Mouse (Mus musculus) brown adipose tissue, adult 24 weeks (tissue): Measurements from ENCODE around the gene Cdc42ep4. TPM values are rescaled to one million over a fixed set of nuclear protein-coding genes. Genes with fewer than 3 reads are reported as not detected.

Source experiments
- H3K27ac ChIP-seq: fragments of 200-500 bp; replicated peaks from 2 replicates; pipeline ENCODE4 v1.5.1; 2012; ENCODE audit warnings: low read depth, mild to moderate bottlenecking, low read length
- H3K4me1 ChIP-seq: fragments of 200-500 bp; 2 replicates; pipeline ENCODE4 v1.6.1; 2012; ENCODE audit warnings: low read length, mixed read lengths; ENCODE audit not compliant: control insufficient read depth, insufficient read depth, insufficient read length
- H3K4me3 ChIP-seq: fragments of 200-500 bp; 2 replicates; pipeline ENCODE4 v1.5.1; 2012; ENCODE audit warnings: low read depth, mild to moderate bottlenecking, low read length, moderate library complexity; ENCODE audit not compliant: insufficient read depth
- polyA plus RNA-seq: library from polyadenylated mRNA; stranded (reverse); fragments of >200 nt; gene quantifications from 2 replicates; pipeline ENCODE4 v1.2.4, GENCODE M21; 2012; ENCODE audit not compliant: missing spikeins, insufficient read depth, insufficient read length

Gene Cdc42ep4
- polyA plus RNA-seq, 1 experiment = 8.7 TPM

DNA sequence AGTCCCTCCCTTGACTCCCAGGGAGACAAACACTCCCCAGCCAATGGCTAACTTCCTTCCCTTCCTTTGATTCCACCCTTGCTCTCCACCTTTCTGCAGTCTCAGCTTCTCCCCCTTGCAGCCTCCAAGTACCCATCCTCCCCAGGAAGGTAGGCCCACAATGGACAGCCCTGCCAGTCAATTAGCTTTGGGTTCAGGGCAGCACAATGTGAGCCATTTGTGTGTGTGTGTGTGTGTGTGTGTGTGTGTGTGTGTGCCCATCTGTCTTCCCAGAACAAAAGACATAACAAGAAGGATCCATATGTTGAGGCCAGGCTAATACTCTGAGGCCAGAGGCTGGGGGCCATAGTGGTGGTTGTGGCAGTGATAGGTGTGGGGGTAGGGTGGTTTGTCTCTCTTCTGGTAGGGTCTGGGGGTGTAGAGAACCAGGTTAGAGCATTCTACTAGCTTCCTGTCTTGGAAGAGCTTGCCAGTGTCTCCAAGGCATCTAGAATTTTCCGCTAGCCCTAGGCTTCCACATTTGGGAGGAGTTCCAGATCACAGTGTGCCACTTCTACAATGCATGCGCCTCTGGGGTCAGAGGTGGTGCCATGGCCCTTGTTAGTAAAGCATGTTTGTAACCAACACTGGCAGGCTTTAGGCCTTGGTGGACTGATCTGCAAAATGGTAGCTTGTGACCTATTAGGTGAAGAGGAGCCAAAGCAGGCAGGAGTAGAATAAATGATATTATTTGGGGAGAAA lies 33.1 kb upstream of the Cdc42ep4 start:
- Histone ChIP-seq H3K27ac (0 out of 2 replicates have a peak overlapping the region, but pooled peaks have one; percentile 12), H3K4me3 (no peak overlapping the region), H3K4me1 (peaks cover 17% of the 10 kb centered on the region)

DNA sequence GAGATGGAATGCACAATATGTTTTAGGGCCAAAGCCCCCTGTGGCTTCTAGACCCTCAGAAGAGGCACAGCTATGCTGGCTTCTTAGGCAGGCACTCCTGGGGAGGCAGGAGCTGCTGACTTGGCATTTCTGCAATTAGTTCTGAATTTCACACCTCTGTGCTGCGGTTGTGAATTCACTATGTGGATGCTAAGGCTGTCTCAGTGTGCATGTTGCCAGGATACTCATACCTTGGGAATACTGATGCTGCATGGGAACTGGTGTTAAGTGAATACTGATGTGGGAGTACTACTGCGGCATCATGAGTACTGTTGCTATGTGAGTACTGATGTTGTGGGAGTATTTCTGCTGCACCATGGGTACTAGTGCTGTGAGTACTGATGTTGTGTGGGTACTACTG lies 30.8 kb upstream of the Cdc42ep4 start:
- Histone ChIP-seq H3K27ac (no peak overlapping the region), H3K4me3 (no peak overlapping the region), H3K4me1 (peaks cover 24% of the 10 kb centered on the region)

DNA sequence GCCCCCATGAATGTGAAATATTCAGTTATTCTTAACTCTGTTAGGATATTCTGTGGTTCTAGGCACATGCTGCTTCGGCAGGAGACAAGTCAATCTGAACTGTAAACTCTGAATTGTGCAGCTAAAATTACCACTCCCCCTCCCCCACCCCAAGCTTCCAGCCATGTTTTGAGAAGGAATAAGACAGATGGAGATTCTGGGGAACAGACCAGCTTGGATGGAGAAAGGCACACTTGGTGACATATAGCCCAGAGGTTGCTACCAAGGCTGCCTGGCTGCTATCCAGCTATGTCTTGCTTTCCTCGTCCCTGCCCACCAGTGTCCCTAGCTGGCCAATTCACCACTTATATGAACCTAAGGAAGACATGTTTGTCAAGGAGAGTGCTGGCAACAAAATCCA lies 30.3 kb upstream of the Cdc42ep4 start:
- Histone ChIP-seq H3K4me1 (peaks cover 26% of the 10 kb centered on the region), H3K27ac (no peak overlapping the region), H3K4me3 (no peak overlapping the region)

DNA sequence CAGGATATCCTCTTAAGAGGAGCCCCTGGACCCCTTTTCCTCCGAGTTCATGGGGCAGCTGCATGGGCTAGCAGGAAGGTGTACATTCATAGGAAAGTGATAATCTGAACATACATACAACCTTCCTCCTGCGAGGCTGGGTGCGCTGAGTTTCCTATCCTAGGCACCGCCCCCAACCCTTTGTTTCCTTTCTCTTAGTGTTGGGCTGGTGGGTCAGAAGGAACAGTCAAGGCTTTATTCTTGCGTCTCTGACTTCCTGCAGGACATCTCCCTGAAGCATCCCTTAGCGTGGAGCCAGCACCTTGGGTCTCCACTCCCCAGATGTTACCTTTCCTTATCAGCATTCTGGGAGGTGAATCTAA lies 28.0 kb upstream of the Cdc42ep4 start:
- Histone ChIP-seq H3K27ac (peak overlapping the region; percentile 46), H3K4me1 (peaks cover 26% of the 10 kb centered on the region), H3K4me3 (no peak overlapping the region)

- H3K4me1 ChIP-seq = peaks cover 26% of the 10 kb centered on the region
- no peak overlapping the region for H3K4me3 ChIP-seq
- H3K27ac ChIP-seq = peak overlapping the region; percentile 46
Measured at GRCm38 (mm10) chr11:113778733-113779679, 27.3 kb upstream of the Cdc42ep4 start.

DNA sequence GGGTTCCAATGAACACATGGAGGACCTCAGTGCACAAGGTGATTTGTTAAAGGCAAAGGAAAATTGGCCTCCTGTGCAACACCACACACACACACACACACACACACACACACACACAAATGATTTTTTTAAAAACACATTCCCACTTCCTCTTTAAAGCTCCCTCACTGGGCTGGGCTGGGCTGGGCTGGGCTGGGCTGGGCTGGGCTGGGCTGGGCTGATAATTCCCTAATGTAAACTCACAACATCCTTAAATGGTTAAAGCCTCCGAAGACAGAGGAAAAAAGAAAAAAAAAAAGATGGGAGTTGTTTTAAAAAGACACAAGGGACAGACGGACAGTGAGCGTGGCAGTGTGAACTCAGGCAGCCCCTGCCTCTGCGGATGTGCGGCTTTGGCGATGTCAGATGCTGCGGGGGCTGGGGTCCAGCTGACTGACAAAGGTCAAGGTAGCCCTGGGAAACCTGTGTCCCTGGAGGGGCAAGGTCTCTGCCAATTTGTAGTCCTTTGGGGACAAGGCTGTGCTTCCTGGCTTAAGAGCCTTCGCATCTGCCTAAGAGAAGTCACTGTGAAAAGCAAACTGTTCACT lies 26.3 kb upstream of the Cdc42ep4 start:
- H3K27ac ChIP-seq = peak overlapping the region; percentile 46
- peaks cover 26% of the 10 kb centered on the region for H3K4me1 ChIP-seq
- no peak overlapping the region for H3K4me3 ChIP-seq

GRCm38 (mm10) chr11:113776851-113777511 lies 25.3 kb upstream of the Cdc42ep4 start:
- Histone ChIP-seq H3K4me3 (no peak overlapping the region), H3K4me1 (peaks cover 26% of the 10 kb centered on the region), H3K27ac (peak overlapping the region; percentile 5; the same call in 1 of the 2 replicates)

DNA sequence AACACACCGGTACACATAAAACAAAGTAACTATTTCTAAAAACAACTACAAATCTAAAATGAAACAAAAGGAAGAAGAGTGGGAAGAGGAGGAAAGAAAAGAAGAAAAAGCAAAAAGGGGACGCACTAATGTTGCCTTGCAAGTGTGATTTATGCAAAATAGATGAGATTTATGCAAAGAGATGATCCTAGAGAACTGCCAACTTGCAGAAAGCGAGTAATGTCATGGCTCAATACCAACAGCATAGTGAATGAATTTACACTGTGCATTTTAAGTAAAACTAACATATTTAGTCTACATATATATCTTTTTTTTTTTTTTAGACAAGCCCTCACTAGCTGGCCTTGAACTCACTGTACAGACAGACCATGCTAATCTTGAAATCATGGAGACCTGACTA lies 23.1 kb upstream of the Cdc42ep4 start:
- peaks cover 26% of the 10 kb centered on the region for H3K4me1 ChIP-seq
- H3K27ac ChIP-seq = no peak overlapping the region
- no peak overlapping the region for H3K4me3 ChIP-seq

- H3K4me3 ChIP-seq = no peak overlapping the region
- peaks cover 13% of the 10 kb centered on the region for H3K4me1 ChIP-seq
- no peak overlapping the region for H3K27ac ChIP-seq
Measured at GRCm38 (mm10) chr11:113773191-113773590, 21.5 kb upstream of the Cdc42ep4 start.

- Histone ChIP-seq H3K27ac (no peak overlapping the region), H3K4me1 (peaks cover 4% of the 10 kb centered on the region), H3K4me3 (no peak overlapping the region)
Measured at GRCm38 (mm10) chr11:113771187-113771586, 19.5 kb upstream of the Cdc42ep4 start.

GRCm38 (mm10) chr11:113768356-113768755 lies 16.7 kb upstream of the Cdc42ep4 start:
- H3K4me1 ChIP-seq = peaks cover 9% of the 10 kb centered on the region
- H3K27ac ChIP-seq = no peak overlapping the region
- no peak overlapping the region for H3K4me3 ChIP-seq

GRCm38 (mm10) chr11:113767285-113767684 lies 15.6 kb upstream of the Cdc42ep4 start:
- Histone ChIP-seq H3K27ac (peak overlapping the region; percentile 65), H3K4me1 (peaks cover 9% of the 10 kb centered on the region), H3K4me3 (peak overlapping the region; percentile 2; the same call in 1 of the 2 replicates)

DNA sequence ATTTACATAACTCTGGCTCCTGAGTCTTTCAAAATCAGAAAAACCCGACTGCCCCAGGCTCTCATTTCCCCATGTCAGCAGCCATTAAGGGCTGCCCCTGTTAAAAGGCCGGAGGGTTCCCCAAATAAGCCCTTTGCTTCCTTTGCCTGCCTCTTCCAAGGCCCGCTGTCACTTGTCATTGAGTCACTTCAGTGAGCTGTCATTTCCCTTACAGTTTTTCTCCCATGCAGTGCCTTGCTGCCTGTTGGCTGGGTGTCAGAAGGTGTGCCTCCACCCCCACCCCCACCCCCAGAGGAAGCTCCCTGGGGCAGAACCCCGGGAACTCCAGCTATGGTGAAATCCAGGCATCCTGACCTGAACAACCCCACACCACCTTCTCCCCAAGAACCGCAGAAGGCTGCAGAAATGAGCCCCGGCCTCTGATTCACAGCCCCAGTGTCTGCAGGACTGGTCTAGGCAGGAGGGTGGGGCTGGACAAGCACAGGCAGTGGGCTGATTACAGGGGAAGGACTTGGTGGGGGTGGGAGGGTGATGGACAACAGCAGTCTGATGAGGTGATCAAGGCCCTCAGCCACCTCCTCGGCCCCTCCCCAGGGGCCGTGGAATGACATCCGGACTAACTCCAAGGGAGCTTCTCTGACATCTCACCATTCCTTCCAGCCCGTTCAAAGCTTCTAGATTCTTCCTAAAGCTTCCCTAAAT lies 14.8 kb upstream of the Cdc42ep4 start:
- Histone ChIP-seq H3K4me3 (no peak overlapping the region), H3K4me1 (peaks cover 9% of the 10 kb centered on the region), H3K27ac (0 out of 2 replicates have a peak overlapping the region, but pooled peaks have one; percentile 12)

GRCm38 (mm10) chr11:113764132-113764849 lies 12.6 kb upstream of the Cdc42ep4 start:
- H3K4me1 ChIP-seq = peaks cover 18% of the 10 kb centered on the region
- H3K27ac ChIP-seq = no peak overlapping the region
- no peak overlapping the region for H3K4me3 ChIP-seq
